Mouse (Mus musculus): ENCODE measurements around the gene Olfr808. TPM values are rescaled to one million over a fixed set of nuclear protein-coding genes. Genes with fewer than 3 reads are reported as not detected.

Gene Olfr808
- not detected for total RNA-seq (2021)
- long read RNA-seq, experiment 1 = 0 reads
- long read RNA-seq, experiment 2 = 0 reads

DNA sequence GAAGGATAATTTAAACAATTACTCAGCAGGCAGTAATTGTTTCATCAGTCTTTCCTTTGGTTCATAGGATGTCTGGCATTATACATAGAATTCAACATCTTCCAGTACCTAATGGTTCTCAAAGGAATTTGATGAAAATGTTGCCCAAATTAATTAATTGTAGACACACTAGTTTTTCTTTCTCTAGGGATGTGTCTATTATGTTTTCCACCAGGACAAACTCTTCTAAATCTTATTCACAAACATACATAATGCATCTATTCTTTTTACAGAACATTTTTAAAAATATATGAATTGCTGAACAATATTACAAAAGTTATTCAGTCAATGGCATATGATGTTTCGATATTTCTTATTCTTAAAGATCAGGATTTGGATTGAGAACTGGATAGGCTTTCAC is at the start of gene Olfr808:
Gene Olfr808, plus strand, starts transcription at position 301 of the 400 bp plus-strand sequence.
- DNase-seq (ENCODE audit: low spot score) = no peak

DNA sequence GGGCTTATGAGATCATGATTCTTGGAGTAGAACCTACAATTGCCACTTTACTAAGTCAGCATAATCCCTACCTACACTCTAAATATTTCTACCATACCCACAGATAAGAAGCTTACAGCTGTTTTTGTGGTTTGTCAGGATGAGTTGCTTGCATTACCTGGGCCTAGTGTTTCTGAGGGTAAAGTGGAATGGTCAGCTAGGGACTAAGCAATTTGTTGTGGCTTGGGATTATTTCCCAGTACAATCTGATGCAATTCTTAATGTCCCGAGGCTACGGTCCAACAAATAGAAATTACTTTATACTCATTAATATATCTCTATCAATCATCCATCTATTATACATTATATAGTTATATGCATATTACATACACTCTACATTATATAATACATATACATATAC is 36.0 kb upstream of the Olfr808 start, which contains the start of gene Olfr805:
Gene Olfr805, minus strand, starts transcription at position 101 of the 400 bp plus-strand sequence.
- DNase-seq (ENCODE audit: low spot score) = no peak

DNA sequence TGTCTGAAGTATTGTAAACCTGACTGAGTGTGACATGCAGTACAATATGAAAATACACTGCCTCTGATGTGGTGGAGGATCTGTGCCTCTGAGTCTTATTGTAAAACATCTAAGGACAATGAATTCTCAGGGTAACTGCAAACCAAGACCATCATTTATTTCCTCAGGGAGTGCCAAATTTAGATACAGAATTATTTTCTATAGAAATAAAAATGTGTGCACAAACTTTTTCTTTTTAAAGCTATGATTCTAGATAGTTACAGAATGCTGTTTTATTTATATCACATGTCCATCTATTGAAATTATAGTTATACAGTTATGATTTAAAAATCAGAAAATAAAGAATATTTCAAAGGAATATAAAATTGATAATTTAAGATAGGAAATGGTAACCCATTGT is 23.5 kb upstream of the Olfr808 start, which contains the start of gene Olfr806:
Gene Olfr806, minus strand, starts transcription at position 101 of the 400 bp plus-strand sequence.
- no peak for DNase-seq (ENCODE audit: low spot score)

DNA sequence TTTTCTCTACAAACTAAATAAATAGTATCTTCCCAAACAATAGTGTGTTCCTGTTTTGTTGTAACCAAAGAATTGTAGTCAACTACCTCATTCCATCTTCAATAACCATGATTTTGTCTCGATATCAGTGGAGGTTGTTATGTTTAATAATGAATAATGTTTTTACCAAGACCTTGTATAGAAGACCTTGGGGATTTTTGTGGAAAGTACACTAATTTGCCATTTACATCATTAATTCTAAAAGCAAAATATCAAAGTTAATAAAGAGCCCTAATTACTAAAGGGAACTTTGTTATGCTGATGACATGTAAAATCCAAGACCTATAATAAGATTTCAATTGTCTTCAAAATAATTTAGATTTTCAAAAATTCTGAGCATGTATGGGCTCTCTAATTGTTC is 7.6 kb upstream of the Olfr808 start, which contains the start of gene Olfr807:
Gene Olfr807, minus strand, starts transcription at position 101 of the 400 bp plus-strand sequence.
- DNase-seq (ENCODE audit: low spot score) = no peak

DNA sequence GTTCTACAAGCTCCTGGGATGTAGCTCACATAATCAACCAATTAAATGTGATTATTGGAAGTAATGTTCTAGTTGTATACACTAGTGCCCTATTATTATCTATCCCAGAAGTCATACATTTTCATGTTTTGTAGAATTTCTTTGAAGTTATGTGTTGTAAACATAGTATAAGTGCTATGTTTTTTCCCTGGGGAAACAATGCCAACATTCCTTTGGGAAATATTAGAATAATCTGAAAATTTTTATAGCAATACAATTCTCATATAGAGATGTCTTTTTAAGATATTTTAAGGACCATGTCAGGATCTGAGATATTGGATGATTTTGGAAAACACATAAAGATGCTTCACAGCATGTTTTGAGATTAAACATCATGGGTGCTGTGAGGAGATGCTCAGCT is 9.1 kb downstream of the Olfr808 start, which contains the start of gene Olfr809:
Gene Olfr809, plus strand, starts transcription at position 301 of the 400 bp plus-strand sequence.
- DNase-seq (ENCODE audit: low spot score) = no peak

DNA sequence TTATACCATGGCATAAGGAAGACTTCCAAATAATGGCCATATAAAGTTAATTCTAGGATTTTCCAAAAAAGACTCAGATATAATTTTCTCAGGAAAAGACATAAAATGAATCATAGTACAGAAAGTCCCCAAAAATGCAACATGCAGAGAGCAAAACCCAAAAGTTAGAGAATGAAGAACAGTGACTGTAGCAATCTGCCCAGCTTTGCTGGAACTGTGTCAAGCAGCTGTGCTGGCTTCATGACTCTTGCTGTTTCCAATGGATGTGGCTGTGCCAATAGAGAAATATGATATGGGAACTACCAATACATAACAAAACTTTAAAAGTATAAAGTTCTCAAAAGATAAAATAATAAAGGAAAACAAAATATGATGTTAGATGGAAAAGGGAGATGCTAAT is 12.8 kb downstream of the Olfr808 start:
- DNase-seq (ENCODE audit: low spot score) = peak; percentile 46

DNA sequence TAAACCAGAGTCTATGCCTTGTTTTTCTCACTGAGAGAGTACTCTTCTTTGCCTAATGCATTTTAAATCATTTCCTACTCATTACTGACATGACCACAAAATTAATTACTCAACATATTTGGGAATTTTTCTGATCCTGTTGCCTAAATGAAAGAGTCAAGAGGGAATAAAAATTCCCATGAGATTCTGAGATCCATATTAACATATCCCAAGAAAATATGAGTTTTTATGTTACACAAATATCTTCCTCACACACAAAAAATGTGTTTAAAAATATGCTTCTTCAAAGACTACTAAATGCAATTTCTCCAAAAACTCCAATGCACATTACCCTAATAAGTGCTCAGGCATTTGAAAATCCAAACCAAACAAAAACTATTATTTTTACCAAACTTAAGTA is 29.5 kb downstream of the Olfr808 start, which contains the start of gene Olfr810:
Gene Olfr810, minus strand, starts transcription at position 101 of the 400 bp plus-strand sequence.
- DNase-seq (ENCODE audit: low spot score) = no peak

DNA sequence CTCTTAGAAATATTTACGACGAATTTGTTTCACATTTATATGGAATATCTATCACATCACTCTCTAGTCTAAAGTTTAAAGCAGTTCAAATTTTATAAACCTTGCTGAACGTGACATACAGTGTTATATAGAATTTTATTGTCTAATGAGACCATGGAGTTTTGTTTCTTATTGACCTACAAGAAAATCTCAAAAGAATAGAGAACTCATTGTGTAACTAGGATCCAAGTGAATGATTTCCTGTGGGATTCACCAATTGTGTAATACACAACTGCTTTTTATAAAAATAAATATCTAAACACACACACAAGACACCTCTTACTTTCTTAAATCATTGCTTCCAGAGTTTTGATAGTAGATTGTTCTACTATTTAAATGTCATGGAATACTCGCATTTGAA is 39.0 kb downstream of the Olfr808 start, which contains the start of gene Olfr811:
Gene Olfr811, minus strand, starts transcription at position 101 of the 400 bp plus-strand sequence.
- no peak for DNase-seq (ENCODE audit: low spot score)

Small RNA genes lying within 50 kb of the gene (microRNA-seq; reads per million reads assigned to microRNA genes)
- not detected for gene Gm24485

Other genes with a start within 250 kb of the Olfr808 start
- not detected for gene Olfr791, start 243.7 kb upstream of the Olfr808 start, total RNA-seq (2021)
- not detected for gene Olfr792, start 226.3 kb upstream of the Olfr808 start, total RNA-seq (2021)
- not detected for gene Olfr794, start 197.8 kb upstream of the Olfr808 start, total RNA-seq (2021)
- gene Olfr796, start 152.9 kb upstream of the Olfr808 start, total RNA-seq (2021) = not detected
- not detected for gene Olfr798, start 137.5 kb upstream of the Olfr808 start, total RNA-seq (2021)
- gene Olfr799, start 128.0 kb upstream of the Olfr808 start, total RNA-seq (2021) = not detected
- gene Olfr800, start 107.8 kb upstream of the Olfr808 start, total RNA-seq (2021) = not detected
- not detected for gene Olfr801, start 91.6 kb upstream of the Olfr808 start, total RNA-seq (2021)
- not detected for gene Olfr802, start 77.3 kb upstream of the Olfr808 start, total RNA-seq (2021)
- gene Olfr803, start 71.2 kb upstream of the Olfr808 start, total RNA-seq (2021) = not detected
- not detected for gene Olfr804, start 62.3 kb upstream of the Olfr808 start, total RNA-seq (2021)
- gene Olfr805, start 36.1 kb upstream of the Olfr808 start, total RNA-seq (2021) = not detected
- not detected for gene Olfr806, start 23.6 kb upstream of the Olfr808 start, total RNA-seq (2021)
- gene Olfr807, start 7.7 kb upstream of the Olfr808 start, total RNA-seq (2021) = not detected
- gene Olfr809, start 9.2 kb downstream of the Olfr808 start, total RNA-seq (2021) = not detected
- not detected for gene Olfr810, start 29.4 kb downstream of the Olfr808 start, total RNA-seq (2021)
- gene Olfr811, start 38.9 kb downstream of the Olfr808 start, total RNA-seq (2021) = not detected
- gene Olfr812, start 80.6 kb downstream of the Olfr808 start, total RNA-seq (2021) = not detected
- gene Olfr813, start 89.9 kb downstream of the Olfr808 start, total RNA-seq (2021) = not detected
- not detected for gene Olfr814, start 114.4 kb downstream of the Olfr808 start, total RNA-seq (2021)
- not detected for gene Olfr815, start 140.4 kb downstream of the Olfr808 start, total RNA-seq (2021)
- not detected for gene Olfr816, start 150.1 kb downstream of the Olfr808 start, total RNA-seq (2021)
- not detected for gene Olfr818, start 183.6 kb downstream of the Olfr808 start, total RNA-seq (2021)
- gene Olfr819, start 201.8 kb downstream of the Olfr808 start, total RNA-seq (2021) = not detected
- gene Olfr247, start 210.7 kb downstream of the Olfr808 start, total RNA-seq (2021) = not detected
- gene Gm10310, start 219.6 kb downstream of the Olfr808 start, total RNA-seq (2021) = not detected
- not detected for gene Olfr820, start 247.1 kb downstream of the Olfr808 start, total RNA-seq (2021)

Data from gastrocnemius, adult 18-20 months (tissue).